Mouse (Mus musculus) mesoderm, embryonic 11.5 days (tissue): ENCODE data around the gene H2-Oa.

Experiments
- DNase-seq: peaks from one replicate; pipeline ENCODE4 v3.0.0-alpha.2; 2012; ENCODE audit warnings: low read depth, low spot score

H2-Oa gene

DNA sequence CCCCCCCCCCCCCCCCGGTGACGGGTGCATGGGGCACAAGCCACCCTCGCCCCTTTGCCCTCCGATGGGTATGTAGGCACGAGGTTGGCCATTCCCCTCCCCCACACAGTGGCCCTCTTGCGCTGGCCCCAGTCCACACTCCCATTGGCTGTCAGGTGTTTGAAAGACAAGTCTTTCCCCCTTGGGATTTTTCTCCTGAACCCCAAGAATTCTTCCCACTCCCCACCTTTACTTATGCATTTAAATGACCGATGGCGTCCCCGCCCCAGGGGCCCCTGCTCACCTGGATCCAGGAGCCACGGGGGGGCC, 29.7 kb downstream of the H2-Oa start:
- peak; percentile 84 for DNase-seq

DNA sequence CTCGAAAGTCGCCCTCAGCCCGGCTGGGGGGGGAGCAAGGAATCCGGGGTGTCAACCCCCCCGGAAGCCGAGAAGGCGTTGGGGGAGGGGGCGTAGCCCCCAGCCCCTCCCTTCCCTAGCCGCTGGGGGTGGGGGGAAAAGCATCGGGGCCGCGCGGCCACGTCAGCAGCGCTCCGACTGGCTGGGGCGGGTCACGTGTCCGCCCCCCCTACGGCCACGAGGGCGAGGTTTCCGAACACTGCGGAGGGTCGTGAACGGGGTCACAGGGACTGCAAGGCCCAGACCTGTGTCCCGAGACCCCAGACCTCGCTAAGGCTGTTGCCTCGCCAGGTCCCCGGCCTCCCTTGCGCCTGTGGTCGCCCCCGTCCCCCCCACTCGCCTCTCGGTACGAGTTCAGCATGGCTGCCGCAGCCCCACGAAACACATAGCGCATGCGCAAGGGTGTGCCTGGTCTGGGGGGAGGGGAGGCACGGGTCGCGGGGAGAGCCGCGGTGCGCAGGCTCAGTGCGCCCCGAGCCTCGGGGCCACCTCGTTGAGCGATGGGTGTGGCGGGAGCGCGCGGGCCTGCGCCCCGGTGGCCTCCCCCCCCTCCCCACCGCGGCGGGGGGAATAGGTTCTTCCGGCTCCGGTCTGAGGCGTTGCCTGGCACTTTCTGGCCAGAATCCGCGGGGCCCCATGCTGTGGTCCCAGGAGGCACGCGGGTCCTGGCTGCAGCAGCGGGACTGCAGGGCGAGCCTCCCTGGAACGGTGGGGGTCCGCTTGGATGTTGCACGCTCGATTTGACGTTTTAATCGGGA, 30.2 kb downstream of the H2-Oa start, which contains the start of gene Brd2:
Gene Brd2 (minus strand): TSS at position 447 of the 797 bp plus-strand sequence.
- DNase-seq, result peak; percentile 97

DNA sequence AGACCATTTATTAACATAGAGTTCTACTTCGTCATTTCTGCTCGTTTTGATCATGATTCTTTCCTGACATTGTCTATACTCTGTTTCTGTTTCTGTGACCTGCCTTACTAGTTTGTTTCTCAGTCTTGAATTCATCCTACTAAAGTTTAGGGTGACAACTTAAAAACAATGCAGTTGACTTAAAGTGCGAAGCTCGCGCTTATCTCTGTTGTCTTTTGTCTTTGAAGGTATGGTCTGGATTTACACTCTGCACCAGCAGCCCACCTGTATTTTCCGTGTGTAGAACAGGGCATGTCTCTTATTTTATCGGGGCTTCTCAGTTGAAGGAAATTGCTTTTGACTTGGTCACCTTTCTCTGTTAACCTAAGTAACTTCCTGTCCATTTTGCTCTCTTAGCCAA, 31.0 kb downstream of the H2-Oa start:
- DNase-seq, result no peak

DNA sequence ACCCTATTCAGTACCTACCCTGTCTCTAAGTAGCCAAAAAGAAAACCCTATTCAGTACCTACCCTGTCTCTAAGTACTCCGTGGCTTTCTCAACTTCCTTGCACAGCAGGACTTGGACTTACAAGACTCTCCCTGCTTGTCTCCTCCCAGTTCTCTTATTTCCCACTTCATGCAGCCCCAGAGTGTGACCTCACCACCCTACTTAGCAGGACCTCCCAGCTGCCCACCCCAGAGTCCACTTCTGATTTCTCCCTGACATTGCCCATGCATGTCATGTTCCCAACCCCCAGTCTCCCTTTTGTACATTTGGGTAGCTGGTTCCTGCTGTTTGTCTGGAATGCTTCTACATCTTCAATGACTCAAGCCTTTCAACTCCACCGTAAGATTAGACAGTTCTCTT, 31.4 kb downstream of the H2-Oa start:
- DNase-seq, result peak; percentile 36

DNA sequence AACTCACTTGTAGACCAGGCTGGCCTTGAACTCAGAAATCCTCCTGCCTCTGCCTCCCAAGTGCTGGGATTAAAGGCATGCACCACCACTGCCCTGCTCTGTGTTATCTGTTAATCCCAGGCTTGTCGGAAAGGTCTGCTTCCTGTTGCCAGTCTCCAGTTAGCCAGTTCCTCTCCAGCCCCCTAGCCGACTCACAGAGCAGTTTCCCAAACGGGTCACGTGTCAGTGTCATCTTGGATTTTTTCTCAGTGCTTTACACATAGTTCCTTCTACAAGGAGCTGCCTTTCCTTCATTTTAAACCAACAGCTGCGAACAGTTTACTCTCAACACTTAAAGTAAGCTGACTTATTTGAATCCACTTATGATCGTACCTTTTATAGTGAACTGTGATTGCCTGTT, 32.5 kb downstream of the H2-Oa start:
- no peak for DNase-seq

DNA sequence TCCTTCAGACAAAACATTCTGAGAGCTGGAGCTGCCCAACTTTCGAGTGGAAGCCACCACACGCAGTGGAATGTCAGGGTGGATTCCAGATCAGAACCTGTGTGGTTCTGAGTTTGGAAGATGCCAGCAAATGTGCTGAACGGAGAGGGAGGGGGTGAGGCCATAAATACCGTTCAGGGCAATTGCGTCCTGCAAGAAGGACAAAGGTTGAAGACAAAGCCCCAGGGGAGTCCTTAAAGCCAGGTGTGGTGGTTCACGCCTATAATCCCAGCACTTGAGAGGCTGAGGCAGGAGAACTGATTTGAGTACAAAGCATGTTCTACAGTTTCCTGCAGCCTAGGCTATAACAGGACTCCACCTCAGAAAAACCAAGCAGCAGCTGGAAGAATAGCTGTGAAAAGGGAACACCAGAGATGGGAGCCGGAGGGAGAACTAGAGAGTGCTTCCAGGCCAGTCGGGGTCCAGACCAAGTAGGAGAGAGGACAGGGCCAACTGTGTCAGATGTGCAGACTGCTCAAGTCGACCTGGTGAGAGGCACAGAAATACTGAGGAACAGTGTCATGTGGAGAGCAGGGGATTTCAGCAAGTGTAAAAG, 34.8 kb downstream of the H2-Oa start:
- no peak for DNase-seq

DNA sequence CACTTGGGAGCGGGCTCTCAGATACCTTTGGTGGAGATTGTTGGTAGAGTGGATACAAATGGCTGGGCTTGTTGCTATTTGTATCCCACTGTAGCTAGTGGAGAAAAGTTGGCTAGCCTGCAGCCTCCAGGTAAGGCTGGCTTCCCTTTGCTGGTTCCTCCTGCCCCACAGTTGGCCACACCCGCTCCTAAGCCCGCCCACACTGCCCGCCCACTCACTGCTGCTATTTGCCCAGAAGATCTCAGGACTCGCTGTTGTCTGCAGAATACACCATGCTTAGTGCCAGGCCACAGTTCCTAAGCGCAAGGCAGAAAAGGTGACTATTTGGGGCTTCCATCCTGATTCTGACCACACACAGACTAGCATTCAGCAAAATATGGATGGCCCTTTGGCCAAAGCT, 35.3 kb downstream of the H2-Oa start:
- DNase-seq, result no peak

DNA sequence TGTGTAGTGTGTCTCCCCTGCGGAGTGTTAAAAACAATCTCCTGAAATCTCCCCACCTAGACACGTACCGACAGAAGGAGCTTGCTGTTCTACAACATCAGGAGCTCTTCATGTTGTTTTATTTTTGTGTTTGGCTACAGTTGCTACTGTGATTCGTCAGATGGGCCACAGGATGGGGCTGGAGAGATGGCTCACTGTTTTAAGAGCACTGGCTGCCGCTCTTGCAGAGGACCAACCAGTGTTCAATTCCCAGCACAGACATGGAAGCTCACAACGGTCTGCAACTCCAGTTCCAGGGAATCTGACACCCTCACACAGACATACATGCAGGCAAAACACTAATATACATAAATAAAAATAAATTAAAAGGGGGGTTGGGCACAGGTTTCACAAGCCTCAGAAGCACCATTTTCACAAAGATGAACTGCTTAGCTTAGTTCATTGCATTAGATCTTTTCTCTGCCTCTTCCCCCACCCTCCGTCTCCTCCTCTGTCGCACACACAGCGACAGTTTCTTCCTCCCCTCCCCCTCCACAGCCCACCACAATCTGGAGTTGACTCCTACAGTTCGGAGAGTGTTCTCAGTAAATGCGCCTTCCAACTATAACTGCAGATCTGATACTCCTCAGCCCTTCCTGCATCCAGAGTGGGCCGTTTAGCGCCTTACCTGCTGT, 36.3 kb downstream of the H2-Oa start:
- DNase-seq, result no peak

DNA sequence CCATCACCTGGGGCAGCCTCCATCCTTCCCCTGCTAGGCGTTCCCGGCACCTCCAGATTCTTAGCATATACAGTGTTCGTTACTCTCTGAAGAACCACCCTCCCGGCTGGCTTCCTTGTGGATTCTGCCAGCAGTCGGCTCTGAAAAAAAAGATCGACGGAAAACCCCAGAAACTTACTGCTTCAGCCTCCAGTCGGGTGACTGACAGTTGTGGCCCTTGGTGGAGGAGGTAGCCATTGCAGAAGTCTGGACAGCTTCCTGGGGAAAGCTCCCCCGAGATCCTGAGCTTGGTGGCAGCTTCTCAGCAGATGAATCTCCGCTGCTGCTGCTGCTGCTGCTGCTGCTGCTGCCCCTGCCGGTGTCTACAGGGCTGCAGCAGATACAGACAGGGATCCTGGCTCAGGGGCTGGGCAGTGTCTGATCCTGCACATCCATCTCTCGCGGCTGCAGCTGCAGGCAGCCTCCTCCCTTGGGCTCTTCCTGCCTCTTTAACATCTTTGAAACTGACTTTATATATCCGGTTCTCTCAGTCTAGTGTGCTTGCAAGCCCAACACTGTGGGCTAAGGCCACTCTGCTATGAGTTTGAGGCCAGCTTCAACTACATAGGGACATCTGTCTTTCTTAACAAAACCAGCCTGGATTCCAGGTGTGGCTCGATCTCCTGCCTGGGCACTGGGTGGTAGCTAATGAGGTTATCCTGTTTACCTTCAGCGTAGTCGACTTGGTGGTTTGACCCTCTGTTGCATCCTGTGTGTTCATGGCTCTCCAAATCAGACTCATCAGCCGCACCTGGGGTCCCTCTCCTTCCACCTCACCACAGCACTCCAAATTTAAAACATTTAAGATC, 37.0 kb downstream of the H2-Oa start:
- no peak for DNase-seq

DNA sequence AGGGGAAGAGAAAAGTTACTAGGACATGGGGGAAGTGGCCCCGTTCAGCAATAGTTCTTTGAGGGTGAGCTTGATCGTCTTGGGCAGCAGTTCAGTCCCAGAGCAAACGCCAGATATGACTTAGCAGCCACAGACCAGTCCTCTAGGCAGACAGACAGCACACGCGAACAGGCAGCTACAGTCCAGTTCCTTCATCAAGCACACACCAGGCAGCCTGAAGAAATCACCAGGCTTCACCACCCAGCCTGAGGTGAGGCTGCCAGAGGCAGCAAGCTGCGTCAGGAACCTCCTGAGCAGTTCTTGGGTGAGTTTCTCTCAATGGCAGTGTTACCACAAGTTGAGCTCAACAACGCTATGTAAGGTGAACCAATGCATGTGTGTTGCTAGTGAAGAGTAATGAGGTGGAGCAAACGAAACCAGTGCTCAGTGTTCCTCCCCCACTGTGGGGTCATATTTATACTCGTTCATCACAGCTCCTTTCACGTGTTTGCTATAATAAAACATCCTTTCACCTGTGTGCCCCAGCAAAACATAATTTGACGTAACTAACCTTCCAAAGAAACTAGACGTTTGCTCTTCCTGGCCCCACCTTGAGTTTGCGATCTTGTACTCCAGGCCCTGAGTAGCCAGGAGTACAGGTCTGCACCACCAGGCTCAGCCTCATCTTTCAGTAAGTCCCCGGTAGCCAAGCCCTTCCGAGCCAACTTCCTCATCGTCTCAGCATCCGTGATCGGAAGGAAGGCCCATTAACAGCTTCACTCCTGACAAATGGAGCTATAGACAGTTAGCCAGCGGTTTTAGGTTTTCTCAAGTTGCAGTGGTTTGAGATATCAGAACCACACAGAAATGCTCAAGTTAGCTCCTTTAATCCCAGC, 38.2 kb downstream of the H2-Oa start:
- DNase-seq, result no peak

DNA sequence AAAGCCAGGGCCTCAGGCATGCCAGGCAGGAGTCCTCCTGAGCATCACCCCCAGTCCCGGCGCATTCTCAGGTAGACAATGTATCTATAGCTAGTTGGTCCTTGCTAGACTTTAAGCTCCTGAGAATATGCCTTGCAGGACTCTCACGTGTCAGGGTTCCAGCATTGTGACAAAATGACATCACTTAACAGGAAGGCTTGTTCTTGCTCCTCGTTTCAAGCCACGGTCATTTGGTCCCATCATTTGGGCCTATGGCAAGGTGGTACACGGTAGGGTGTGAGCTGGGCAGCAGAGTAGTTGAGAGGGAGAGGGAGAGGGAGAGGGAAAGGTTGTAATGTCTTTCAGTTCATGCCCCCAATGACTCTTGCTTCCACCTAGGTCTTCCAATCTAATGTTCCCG, 39.8 kb downstream of the H2-Oa start:
- DNase-seq, result no peak

DNA sequence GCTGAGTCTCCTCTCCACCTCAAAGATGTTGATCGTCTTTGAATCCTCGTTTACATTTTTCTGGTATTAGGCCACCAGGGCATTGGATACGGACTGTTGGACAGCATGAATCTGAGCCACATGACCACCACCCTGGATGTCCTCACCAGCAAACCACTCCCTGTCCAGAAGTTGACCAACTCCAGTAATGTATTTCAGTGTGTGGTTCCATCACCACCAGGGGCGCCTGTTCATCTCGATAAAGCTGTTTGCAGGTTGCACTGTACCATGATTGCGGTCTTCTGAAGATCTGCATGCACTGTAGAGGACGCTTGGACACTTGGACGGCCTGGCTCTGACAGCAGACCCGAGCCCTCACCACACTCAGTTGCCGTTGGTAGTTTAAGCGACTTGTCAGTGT, 41.1 kb downstream of the H2-Oa start:
- no peak for DNase-seq

DNA sequence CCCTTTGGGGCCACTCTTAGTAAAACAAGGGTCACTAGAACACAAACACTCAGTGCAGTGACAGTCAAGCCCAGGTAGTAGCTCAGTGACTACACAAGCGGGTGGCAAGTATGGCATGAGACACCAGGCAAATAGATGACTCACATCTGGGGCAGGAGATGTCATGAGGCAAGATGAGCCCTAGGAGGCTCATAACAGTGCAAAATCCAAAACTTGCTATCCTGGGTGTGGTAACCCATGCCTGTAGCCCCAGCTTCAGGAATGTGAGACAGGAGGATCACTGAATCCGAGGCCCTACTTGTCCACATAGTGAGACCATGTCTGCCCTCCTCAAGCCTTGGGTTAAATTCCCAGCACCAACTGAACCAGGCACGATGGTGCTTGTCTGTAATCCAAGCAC, 42.3 kb downstream of the H2-Oa start:
- no peak for DNase-seq

DNA sequence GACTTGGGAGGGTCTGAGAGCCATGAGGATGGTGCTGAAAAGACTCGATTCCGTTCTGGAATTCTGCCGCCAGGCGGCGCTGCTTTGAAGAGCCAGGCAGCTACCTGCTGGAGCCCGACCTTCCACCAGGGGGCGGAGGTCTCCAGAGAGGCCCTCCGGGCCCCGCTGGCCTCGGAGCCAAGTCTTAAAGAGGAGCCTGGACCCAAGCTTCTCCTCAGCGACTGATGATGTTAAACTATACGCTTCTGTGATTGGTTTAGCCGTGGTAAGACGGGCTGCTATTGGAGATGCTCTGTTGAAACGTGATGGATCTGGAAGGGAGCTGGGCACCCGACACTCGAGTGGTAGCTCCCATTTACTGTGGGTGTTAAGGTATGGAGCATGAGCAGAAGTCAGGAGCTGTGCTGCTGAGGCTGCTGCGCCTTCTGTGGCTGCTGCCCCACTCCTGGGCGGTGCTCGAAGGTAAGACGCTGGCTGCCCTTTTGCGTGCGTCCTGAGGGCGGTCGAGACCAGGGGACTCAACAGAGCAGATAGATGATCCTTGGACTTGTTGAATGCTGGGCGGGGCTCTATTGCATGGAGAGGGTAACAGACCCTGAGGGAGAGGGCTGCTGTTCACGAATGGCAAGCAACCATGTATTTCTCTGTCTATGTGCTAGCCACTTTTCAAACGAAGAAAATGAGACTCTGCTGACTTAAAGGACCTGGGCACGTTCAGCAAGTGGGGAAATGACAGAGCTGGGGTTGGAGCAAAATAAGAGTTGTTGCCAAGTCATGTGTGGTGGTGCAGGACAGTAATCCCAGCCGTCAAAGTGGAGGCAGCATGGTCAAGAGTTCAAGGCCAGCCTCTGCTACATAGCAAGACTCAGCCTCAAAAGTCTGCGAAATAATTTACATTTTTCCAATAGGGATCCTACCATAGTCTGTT, 43.4 kb downstream of the H2-Oa start:
- peak; percentile 100 for DNase-seq

DNA sequence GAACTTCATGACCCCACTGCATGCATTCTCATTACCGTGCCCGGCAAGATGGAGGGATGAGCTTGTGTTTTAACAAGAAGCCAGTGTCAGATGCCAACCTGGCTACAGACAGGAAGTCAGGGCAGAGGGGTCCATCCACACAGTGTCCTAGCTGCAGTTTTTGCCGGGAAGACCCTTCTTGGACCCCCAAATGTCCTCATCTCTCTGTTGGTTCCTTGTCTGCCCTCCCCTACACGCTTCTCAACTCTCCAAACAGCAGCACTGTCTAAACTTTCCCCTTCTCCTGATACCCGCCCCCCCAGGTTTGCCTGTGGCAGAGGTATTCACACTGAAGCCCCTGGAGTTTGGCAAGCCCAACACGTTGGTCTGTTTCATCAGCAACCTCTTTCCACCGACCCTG, 45.5 kb downstream of the H2-Oa start:
- DNase-seq, result no peak

DNA sequence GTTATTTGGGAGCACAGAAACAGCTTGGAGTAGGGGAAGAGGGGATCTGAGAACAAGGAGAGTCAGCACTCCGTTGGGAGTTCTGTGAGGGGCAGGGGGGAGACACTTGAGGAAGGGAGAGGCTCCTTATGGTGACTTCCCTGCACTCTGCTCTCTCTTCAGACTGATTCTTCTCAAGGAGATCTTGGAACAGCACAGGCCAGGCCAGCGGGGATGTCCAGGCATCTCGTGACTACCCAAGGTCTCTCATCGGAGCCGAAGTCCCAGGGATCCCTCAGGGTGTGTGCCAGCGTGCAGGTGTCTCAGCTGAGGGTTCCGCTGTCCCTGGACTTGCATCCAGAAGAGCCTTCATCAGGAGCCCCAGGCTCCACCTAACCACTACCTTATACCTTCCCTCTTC, 46.5 kb downstream of the H2-Oa start:
- DNase-seq, result no peak

DNA sequence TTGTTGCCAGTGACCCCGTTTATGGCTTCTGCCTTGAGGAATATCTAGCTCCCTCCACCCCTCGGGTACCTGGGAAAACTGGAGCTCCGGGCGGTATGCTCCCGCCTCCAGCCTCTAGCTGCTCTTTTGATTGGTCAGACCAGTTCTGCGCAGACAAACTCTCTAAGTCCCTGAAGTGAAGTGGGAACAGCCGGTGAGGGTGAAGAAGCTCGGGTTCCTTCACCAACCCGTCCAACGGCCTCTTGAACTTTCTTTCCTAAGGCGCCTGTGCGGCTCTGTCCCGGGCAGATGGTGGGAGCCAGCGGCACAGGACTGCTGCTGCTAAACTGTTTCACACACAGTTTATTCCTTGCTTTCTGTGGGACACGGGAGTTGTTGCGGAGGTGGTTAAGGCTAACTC, 47.3 kb downstream of the H2-Oa start:
- peak; percentile 54 for DNase-seq

DNA sequence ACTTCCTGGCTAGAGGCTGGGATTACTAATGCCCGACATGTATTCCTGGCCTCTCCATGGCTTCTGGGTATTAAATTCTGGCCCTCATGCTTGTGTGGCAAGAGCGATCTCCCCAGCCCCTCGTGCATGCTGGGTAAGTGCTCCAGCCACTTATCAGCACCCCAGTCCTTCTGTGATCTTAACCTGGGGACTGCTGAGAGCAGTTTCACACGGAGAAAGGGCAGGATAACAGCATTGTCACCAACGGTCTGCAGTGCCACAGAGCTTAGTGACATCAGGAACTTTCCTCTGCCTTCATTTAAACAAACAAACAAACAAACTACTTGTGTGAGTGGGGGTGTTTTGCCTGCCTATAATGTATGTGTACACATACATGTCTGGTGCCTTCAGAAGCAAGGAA, 48.1 kb downstream of the H2-Oa start:
- DNase-seq, result no peak

DNA sequence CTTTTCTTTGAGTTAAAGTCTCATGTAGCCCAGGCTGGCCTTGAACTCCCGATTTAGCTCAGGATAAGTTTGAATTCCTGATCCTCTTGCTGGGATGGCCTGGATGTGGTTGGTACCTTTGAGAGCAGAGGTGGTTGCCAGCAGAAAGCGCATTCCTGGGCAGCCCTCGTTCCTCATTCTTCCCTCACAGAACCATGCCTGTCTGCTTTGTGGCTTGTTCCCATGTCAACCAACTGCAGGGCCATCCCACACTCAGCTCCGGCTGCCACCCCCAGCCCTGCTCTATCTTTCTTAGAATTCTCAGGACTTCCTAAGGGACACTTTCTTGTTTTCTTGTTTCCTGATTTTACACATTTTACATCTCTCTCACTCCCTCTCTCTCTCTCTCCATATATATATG, 49.3 kb downstream of the H2-Oa start:
- no peak for DNase-seq

DNA sequence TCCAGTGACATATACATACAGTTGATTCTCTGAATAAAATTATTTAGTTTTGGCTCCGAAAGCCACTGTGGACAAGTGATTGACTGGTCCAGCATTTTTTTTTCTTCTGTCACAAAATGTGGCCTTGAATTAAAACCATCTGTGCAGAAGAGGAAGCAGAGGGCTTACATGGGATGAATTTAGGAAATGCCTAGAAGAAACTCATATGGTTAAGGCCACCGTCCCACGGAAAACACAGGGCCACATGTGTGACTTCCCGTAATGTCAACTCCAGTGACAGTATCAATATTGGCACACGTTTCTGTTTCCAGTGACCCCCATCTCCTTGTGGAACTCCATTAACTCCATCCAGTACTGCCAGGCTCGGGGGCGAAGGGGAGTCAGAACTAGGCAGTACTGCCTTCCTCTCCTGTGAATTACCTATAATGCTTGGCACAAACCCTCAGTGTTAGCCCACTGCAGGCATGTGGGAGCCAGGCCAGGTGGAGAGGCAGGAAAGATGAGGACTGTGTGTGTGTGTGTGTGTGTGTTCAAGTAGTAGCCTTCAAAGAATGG, 50.4 kb downstream of the H2-Oa start:
- DNase-seq, result no peak
